Mouse (Mus musculus) lung, postnatal 0 days (tissue): Measurements from ENCODE around the gene Alk. TPM values are rescaled to one million over a fixed set of nuclear protein-coding genes. Genes with fewer than 3 reads are reported as not detected.
"Not testable (repeated sequence)": the region's sequence is repeated elsewhere in the genome, so short reads cannot be mapped to it uniquely, and the experiment has no call there.

Experiments used
- ATAC-seq: fragments of 200-750 bp; cut with Nextera tagmentation; 2 replicates; pipeline ENCODE4 v1.8.0; 2017; ENCODE audit warnings: moderate library complexity
- DNase-seq: peaks from one replicate; pipeline ENCODE4 v3.0.0-alpha.2; 2016; ENCODE audit warnings: low spot score
- H3K27ac ChIP-seq: fragments of 300-500 bp; sonication (generic); 2 replicates; pipeline ENCODE4 v1.5.1; 2014; ENCODE audit warnings: antibody characterized with exemption, mild to moderate bottlenecking, low read length, mixed read lengths
- H3K27me3 ChIP-seq: fragments of 300-500 bp; sonication (generic); replicated peaks from 2 replicates; pipeline ENCODE4 v1.6.1; 2014; ENCODE audit warnings: low read length, mixed read lengths; ENCODE audit not compliant: insufficient read depth
- H3K36me3 ChIP-seq: fragments of 300-500 bp; sonication (generic); 2 replicates; pipeline ENCODE4 v1.6.1; 2014; ENCODE audit warnings: low read length, mixed read lengths; ENCODE audit not compliant: insufficient read depth
- H3K4me1 ChIP-seq: fragments of 300-500 bp; sonication (generic); 2 replicates; pipeline ENCODE4 v1.6.1; 2014; ENCODE audit warnings: antibody characterized with exemption, low read depth, low read length, mixed read lengths; ENCODE audit not compliant: insufficient read depth
- H3K4me2 ChIP-seq: fragments of 300-500 bp; sonication (generic); replicated peaks from 2 replicates; pipeline ENCODE4 v1.6.1; 2014; ENCODE audit warnings: low read depth, mild to moderate bottlenecking, low read length, moderate library complexity, mixed read lengths
- H3K4me3 ChIP-seq: fragments of 300-500 bp; sonication (generic); 2 replicates; pipeline ENCODE4 v1.5.1; 2014; ENCODE audit warnings: low read depth, low read length
- H3K9ac ChIP-seq: fragments of 300-500 bp; sonication (generic); replicated peaks from 2 replicates; pipeline ENCODE4 v1.6.1; 2014; ENCODE audit warnings: low read depth, mild to moderate bottlenecking
- H3K9me3 ChIP-seq: fragments of 300-500 bp; sonication (generic); 2 replicates; pipeline ENCODE4 v1.6.1; 2016; ENCODE audit warnings: low read length, mixed read lengths
- CTCF ChIP-seq: IDR thresholded peaks from 2 replicates; pipeline ENCODE4 v1.5.1; 2016; ENCODE audit warnings: antibody characterized with exemption, mild to moderate bottlenecking
- EP300 ChIP-seq: IDR thresholded peaks from 2 replicates; pipeline ENCODE4 v1.6.1; 2016; ENCODE audit warnings: antibody characterized with exemption, mild to moderate bottlenecking, control low read depth
- WGBS: fragments of 180-500 bp; shearing (Covaris S2); extraction: QIAGEN DNeasy Blood & Tissue Kit; methylation state at CpG from one replicate; pipeline ENCODE4 v1.1.7; 2014; 5-methylcytosine and 5-hydroxymethylcytosine counted together
- polyA plus RNA-seq: library from polyadenylated mRNA; unstranded; fragments of >200 nt; fragmentation: Nextera tagmentation; extraction: Ambion mirVana; gene quantifications from 2 replicates; pipeline ENCODE4 v1.2.1, GENCODE M21; 2015

The Alk gene
- polyA plus RNA-seq, 1 experiment from 2014 or later, result not detected

GRCm38 (mm10) chr17:72495395-72495794, 109.0 kb downstream of the Alk start:
- no peaks in the 10 kb centered on the region for H3K9me3 ChIP-seq
- H3K27me3 ChIP-seq, result no peaks in the 10 kb centered on the region
- no peaks in the 10 kb centered on the region for H3K36me3 ChIP-seq
- 83% methylated on average over 5 of the region's 5 CpGs for WGBS
- no peak overlapping the region for H3K27ac ChIP-seq
- TF ChIP-seq EP300 (no peak), CTCF (no peak)
- no peak for DNase-seq
- no peak overlapping the region for H3K4me2 ChIP-seq
- no peak for ATAC-seq
- H3K4me1 ChIP-seq, result no peaks in the 10 kb centered on the region
- no peak overlapping the region for H3K4me3 ChIP-seq
- H3K9ac ChIP-seq, result no peak overlapping the region

- WGBS, result 74% methylated on average over 4 of the region's 4 CpGs
- no peaks in the 10 kb centered on the region for H3K9me3 ChIP-seq
- DNase-seq (no peak), ATAC-seq (no peak)
- TF ChIP-seq EP300 (no peak), CTCF (no peak)
- no peak overlapping the region for H3K4me2 ChIP-seq
- no peak overlapping the region for H3K9ac ChIP-seq
- H3K4me1 ChIP-seq, result no peaks in the 10 kb centered on the region
- H3K27me3 ChIP-seq, result no peaks in the 10 kb centered on the region
- no peak overlapping the region for H3K27ac ChIP-seq
- no peaks in the 10 kb centered on the region for H3K36me3 ChIP-seq
- H3K4me3 ChIP-seq, result no peak overlapping the region
Observed at GRCm38 (mm10) chr17:72485623-72486022, 118.8 kb downstream of the Alk start.

- not testable (repeated sequence) for H3K4me1 ChIP-seq, H3K27me3 ChIP-seq, H3K36me3 ChIP-seq, H3K9me3 ChIP-seq, DNase-seq, H3K27ac ChIP-seq, H3K4me3 ChIP-seq, H3K9ac ChIP-seq, H3K4me2 ChIP-seq, ATAC-seq
- 84% methylated on average over 7 of the region's 7 CpGs for WGBS
Observed at GRCm38 (mm10) chr17:72479260-72479659, 125.2 kb downstream of the Alk start.

GRCm38 (mm10) chr17:72477889-72478405, 126.5 kb downstream of the Alk start:
- ATAC-seq (no peak), DNase-seq (no peak)
- Histone ChIP-seq H3K9me3 (no peaks in the 10 kb centered on the region), H3K9ac (no peak overlapping the region), H3K36me3 (no peaks in the 10 kb centered on the region), H3K27ac (no peak overlapping the region), H3K4me2 (no peak overlapping the region), H3K4me3 (no peak overlapping the region), H3K4me1 (no peaks in the 10 kb centered on the region), H3K27me3 (no peaks in the 10 kb centered on the region)
- WGBS, result 60% methylated on average over 5 of the region's 5 CpGs
- TF ChIP-seq CTCF (no peak), EP300 (no peak)

GRCm38 (mm10) chr17:72476956-72477355, 127.5 kb downstream of the Alk start:
- Histone ChIP-seq H3K36me3 (no peaks in the 10 kb centered on the region), H3K4me2 (no peak overlapping the region), H3K9ac (no peak overlapping the region), H3K9me3 (no peaks in the 10 kb centered on the region), H3K27me3 (no peaks in the 10 kb centered on the region), H3K4me3 (no peak overlapping the region), H3K4me1 (no peaks in the 10 kb centered on the region), H3K27ac (no peak overlapping the region)
- TF ChIP-seq EP300 (no peak), CTCF (no peak)
- WGBS, result 43% methylated on average over 4 of the region's 4 CpGs
- DNase-seq (no peak), ATAC-seq (no peak)

GRCm38 (mm10) chr17:72474166-72474565, 130.3 kb downstream of the Alk start:
- 67% methylated on average over 5 of the region's 5 CpGs for WGBS
- Histone ChIP-seq H3K27ac (no peak overlapping the region), H3K9ac (no peak overlapping the region), H3K4me3 (no peak overlapping the region), H3K27me3 (no peaks in the 10 kb centered on the region), H3K36me3 (no peaks in the 10 kb centered on the region), H3K4me2 (no peak overlapping the region), H3K4me1 (no peaks in the 10 kb centered on the region), H3K9me3 (no peaks in the 10 kb centered on the region)
- TF ChIP-seq EP300, result no peak
- no peak for TF ChIP-seq CTCF
- ATAC-seq, result no peak
- no peak for DNase-seq

GRCm38 (mm10) chr17:72448477-72448876, 155.9 kb downstream of the Alk start:
- Histone ChIP-seq H3K4me1 (no peaks in the 10 kb centered on the region), H3K27me3 (no peaks in the 10 kb centered on the region), H3K4me3 (no peak overlapping the region), H3K36me3 (no peaks in the 10 kb centered on the region), H3K4me2 (no peak overlapping the region), H3K9me3 (no peaks in the 10 kb centered on the region), H3K9ac (no peak overlapping the region), H3K27ac (no peak overlapping the region)
- no peak for TF ChIP-seq CTCF
- TF ChIP-seq EP300, result no peak
- WGBS, result 67% methylated on average over 4 of the region's 4 CpGs
- DNase-seq, result no peak
- no peak for ATAC-seq
